Mouse (Mus musculus): ENCODE measurements around the gene Slc26a1.

GRCm38 (mm10) chr5:108707758-108708157 lies 32.4 kb upstream of the Slc26a1 start:
- TF ChIP-seq CTCF (IDR thresholded peaks at IDR 0.05; ENCODE audit: control insufficient read depth, insufficient read depth, low read length) (no peak), POLR2A (IDR thresholded peaks at IDR 0.05; ENCODE audit: borderline replicate concordance, control insufficient read depth, low read depth, low read length) (no peak)
